Mouse (Mus musculus) heart, postnatal 0 days (tissue): ENCODE results near the gene Galnt14. TPM values are rescaled to one million over a fixed set of nuclear protein-coding genes. Genes with fewer than 3 reads are reported as not detected.

ENCODE experiments used
- ATAC-seq: fragments of 200-750 bp; cut with Nextera tagmentation; 2 replicates; pipeline ENCODE4 v1.8.0; 2017; ENCODE audit warnings: low read depth, moderate number of reproducible peaks, moderate library complexity; ENCODE audit not compliant: insufficient read depth
- DNase-seq: peaks from one replicate; pipeline ENCODE4 v3.0.0-alpha.2; 2016; ENCODE audit warnings: low spot score
- H3K27ac ChIP-seq: fragments of 300-500 bp; sonication (generic); 2 replicates; pipeline ENCODE4 v1.5.1; 2014; ENCODE audit warnings: low read depth, mild to moderate bottlenecking
- H3K27me3 ChIP-seq: fragments of 300-500 bp; sonication (generic); 2 replicates; pipeline ENCODE4 v1.6.1; 2014; ENCODE audit warnings: low read length, mixed read lengths; ENCODE audit not compliant: control insufficient read depth, insufficient read depth
- H3K36me3 ChIP-seq: fragments of 300-500 bp; sonication (generic); replicated peaks from 2 replicates; pipeline ENCODE4 v1.6.1; 2014; ENCODE audit warnings: low read length, mixed read lengths; ENCODE audit not compliant: control insufficient read depth, insufficient read depth
- H3K4me1 ChIP-seq: fragments of 300-500 bp; sonication (generic); 2 replicates; pipeline ENCODE4 v1.6.1; 2014; ENCODE audit warnings: antibody characterized with exemption; ENCODE audit not compliant: control insufficient read depth, insufficient read depth
- H3K4me2 ChIP-seq: fragments of 300-500 bp; sonication (generic); 2 replicates; pipeline ENCODE4 v1.6.1; 2014; ENCODE audit warnings: low read depth, mild to moderate bottlenecking, low read length, moderate library complexity
- H3K4me3 ChIP-seq: fragments of 300-500 bp; sonication (generic); 2 replicates; pipeline ENCODE4 v1.5.1; 2014; ENCODE audit warnings: low read depth, low read length
- H3K9ac ChIP-seq: fragments of 300-500 bp; sonication (generic); replicated peaks from 2 replicates; pipeline ENCODE4 v1.6.1; 2014; ENCODE audit warnings: low read depth, low read length, mixed read lengths
- H3K9me3 ChIP-seq: fragments of 300-500 bp; sonication (generic); replicated peaks from 2 replicates; pipeline ENCODE4 v1.6.1; 2016; ENCODE audit warnings: low read length; ENCODE audit not compliant: control insufficient read depth
- CTCF ChIP-seq: IDR thresholded peaks from 2 replicates; pipeline ENCODE4 v1.5.1; 2016; ENCODE audit warnings: antibody characterized with exemption, control low read depth, low read depth
- EP300 ChIP-seq: IDR thresholded peaks from 2 replicates; pipeline ENCODE4 v1.6.1; 2016; ENCODE audit warnings: antibody characterized with exemption, low read depth
- WGBS: fragments of 180-500 bp; shearing (Covaris S2); extraction: QIAGEN DNeasy Blood & Tissue Kit; methylation state at CpG from one replicate; pipeline ENCODE4 v1.1.7; 2014; 5-methylcytosine and 5-hydroxymethylcytosine counted together
- polyA plus RNA-seq: library from polyadenylated mRNA; unstranded; fragments of >200 nt; fragmentation: Nextera tagmentation; extraction: Ambion mirVana; gene quantifications from 2 replicates; pipeline ENCODE4 v1.2.1, GENCODE M21; 2015
- total RNA-seq: library from RNA; depleted of rRNA; stranded (reverse); fragments of >200 nt; gene quantifications from 2 replicates; pipeline ENCODE4 v1.2.3, GENCODE M21; 2014; ENCODE audit warnings: low replicate concordance

The Galnt14 gene
- total and polyA plus RNA-seq, 2 experiments from 2014 or later: 0.14 TPM; not detected in 1

DNA sequence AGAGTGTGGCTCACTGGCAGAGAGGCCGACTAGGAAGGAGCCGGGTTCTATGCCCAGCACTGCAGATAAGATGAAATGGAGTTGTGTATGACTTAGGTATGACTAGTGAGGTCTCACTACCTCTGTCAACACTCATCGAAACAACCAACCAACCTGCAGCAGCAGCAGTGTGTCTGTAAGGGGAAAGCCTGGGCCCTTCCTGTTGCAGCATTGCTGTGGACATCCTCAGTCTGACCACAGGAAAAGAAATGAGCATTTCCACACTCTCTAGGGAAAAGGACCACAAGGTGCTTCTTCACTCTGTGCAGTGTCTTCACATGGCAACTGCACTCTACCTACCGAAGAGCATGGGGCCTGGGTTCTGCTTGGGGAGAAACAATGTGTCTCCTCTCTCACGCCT is 73.3 kb downstream of the Galnt14 start:
- no peaks in the 10 kb centered on the region for H3K27me3 ChIP-seq
- no peak overlapping the region for H3K27ac ChIP-seq
- no peaks in the 10 kb centered on the region for H3K36me3 ChIP-seq
- H3K4me3 ChIP-seq: no peak overlapping the region
- TF ChIP-seq CTCF: no peak
- no peak for TF ChIP-seq EP300
- H3K9ac ChIP-seq: no peak overlapping the region
- no peak for ATAC-seq
- no peak for DNase-seq
- H3K9me3 ChIP-seq: no peaks in the 10 kb centered on the region
- H3K4me2 ChIP-seq: no peak overlapping the region
- H3K4me1 ChIP-seq: no peaks in the 10 kb centered on the region
- 82% methylated on average over 5 of the region's 5 CpGs for WGBS

DNA sequence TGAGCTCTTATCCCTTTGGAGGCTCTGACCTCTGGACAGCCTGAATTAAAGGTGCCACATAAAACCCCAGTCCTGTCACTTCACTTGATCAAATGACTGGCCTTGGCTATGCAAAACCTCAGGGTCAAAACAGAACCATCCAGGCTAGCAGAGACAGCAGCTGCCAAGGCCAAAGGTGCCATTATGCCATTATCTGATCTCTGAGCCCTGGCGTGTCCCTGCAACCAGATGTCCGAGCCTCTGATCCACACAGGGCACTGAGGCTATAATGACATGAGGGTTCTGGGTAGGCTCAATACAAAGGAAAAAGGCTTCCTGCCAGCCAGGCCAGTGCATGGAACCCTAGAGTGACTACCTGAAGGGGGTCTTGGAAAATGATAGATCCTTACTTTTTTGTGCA is 75.4 kb downstream of the Galnt14 start:
- H3K27me3 ChIP-seq: no peaks in the 10 kb centered on the region
- ATAC-seq (no peak), DNase-seq (no peak)
- no peaks in the 10 kb centered on the region for H3K9me3 ChIP-seq
- H3K4me3 ChIP-seq: no peak overlapping the region
- H3K4me2 ChIP-seq: no peak overlapping the region
- H3K4me1 ChIP-seq: no peaks in the 10 kb centered on the region
- H3K27ac ChIP-seq: no peak overlapping the region
- 84% methylated on average over 2 of the region's 2 CpGs for WGBS
- H3K9ac ChIP-seq: no peak overlapping the region
- no peaks in the 10 kb centered on the region for H3K36me3 ChIP-seq
- TF ChIP-seq CTCF: no peak
- TF ChIP-seq EP300: no peak

DNA sequence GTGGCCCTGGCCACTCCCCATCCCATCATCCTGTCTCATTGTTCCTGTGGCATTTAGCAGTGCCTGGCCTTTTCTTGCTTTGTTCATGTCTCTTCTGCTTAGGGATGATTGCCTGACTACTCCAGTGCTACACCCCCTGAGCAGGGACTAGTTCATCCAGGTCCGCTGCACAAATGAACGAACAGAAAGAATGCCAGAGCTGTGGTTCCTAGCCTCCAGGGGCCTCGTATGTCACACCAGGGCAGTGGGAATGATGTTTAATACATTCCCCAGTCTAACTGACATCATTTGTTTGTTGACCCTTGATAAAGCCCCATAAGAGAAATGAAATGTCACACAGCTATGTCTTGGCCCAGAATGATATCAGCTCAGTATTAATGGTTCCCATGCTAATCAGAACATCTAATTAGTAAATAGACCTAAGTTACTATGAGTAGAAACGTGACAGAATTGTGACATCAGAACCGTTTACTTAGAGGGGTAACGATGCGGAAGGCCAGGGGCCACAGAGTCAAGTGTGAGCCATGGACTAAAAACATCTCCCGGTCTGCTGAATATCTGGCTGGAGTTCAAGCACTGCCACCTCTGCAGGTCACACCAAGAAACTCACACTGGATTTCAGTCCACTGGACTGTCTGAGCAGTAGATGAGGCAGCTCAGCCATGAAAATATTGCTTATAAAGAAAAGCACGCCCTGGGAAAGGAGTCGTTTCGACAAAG is 76.1 kb downstream of the Galnt14 start:
- H3K9ac ChIP-seq: no peak overlapping the region
- no peaks in the 10 kb centered on the region for H3K9me3 ChIP-seq
- no peak overlapping the region for H3K4me3 ChIP-seq
- no peak for DNase-seq
- no peaks in the 10 kb centered on the region for H3K36me3 ChIP-seq
- H3K27me3 ChIP-seq: no peaks in the 10 kb centered on the region
- H3K4me1 ChIP-seq: no peaks in the 10 kb centered on the region
- no peak for ATAC-seq
- H3K4me2 ChIP-seq: no peak overlapping the region
- WGBS: 73% methylated on average over 11 of the region's 11 CpGs
- no peak for TF ChIP-seq CTCF
- no peak for TF ChIP-seq EP300
- H3K27ac ChIP-seq: no peak overlapping the region

DNA sequence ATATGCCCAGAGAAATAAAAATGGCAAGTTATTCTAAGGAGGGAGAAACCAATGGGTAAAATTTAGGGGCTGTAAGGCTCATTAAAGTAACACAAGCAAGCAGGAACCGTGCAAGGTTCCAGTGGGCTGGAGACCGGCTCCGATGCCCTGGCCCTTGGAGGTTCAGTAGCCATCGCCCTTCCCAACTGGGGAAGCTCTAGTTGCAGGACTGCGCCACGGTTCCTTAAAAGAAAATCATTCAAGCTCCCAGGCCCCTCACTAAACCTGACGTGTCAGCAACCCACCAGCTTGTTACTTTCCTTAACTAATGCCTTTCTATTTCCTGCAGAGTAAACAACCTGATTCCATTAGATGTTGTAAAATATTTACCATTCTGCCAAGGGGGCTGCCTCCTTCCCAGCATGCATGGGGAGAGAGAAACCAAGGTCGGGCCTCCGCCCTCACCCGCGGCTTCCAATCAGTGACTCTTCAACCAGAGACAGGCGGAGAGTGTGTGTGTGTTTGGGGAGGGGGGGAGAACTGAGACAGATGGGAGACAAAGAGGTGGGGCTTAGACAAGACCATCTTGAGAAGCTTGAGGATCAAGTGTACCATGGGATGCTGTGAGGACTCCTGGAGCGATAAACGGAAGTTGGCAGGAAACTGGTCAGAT is 81.9 kb downstream of the Galnt14 start:
- no peaks in the 10 kb centered on the region for H3K36me3 ChIP-seq
- 84% methylated on average over 14 of the region's 14 CpGs for WGBS
- TF ChIP-seq CTCF: no peak
- TF ChIP-seq EP300: no peak
- H3K9me3 ChIP-seq: no peaks in the 10 kb centered on the region
- no peak for DNase-seq
- H3K4me1 ChIP-seq: no peaks in the 10 kb centered on the region
- no peak overlapping the region for H3K4me2 ChIP-seq
- no peak overlapping the region for H3K27ac ChIP-seq
- H3K4me3 ChIP-seq: no peak overlapping the region
- no peak overlapping the region for H3K9ac ChIP-seq
- no peaks in the 10 kb centered on the region for H3K27me3 ChIP-seq
- no peak for ATAC-seq

DNA sequence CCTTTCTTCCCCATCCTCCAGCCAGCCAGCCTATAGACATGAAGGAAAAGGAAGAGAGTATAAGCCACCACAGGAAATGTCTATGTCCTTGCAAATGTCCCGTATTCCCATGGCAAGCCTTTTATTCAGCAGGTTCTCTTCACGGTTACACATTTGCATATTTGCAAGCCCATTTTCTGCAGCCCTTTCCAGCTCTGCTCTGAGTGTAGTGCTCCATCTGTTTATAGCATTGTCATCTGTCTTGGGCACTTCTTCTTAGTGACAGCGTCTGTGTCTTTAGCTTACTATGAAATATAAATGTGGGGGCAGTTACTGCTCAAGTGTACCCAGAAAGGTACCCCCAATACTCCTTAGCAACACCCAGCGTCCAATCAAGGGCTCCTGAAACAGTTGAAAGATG is 83.3 kb downstream of the Galnt14 start:
- Histone ChIP-seq H3K36me3 (no peaks in the 10 kb centered on the region), H3K4me3 (no peak overlapping the region), H3K4me1 (no peaks in the 10 kb centered on the region), H3K9me3 (no peaks in the 10 kb centered on the region), H3K27me3 (no peaks in the 10 kb centered on the region), H3K27ac (no peak overlapping the region), H3K4me2 (no peak overlapping the region), H3K9ac (no peak overlapping the region)
- ATAC-seq (no peak), DNase-seq (no peak)
- TF ChIP-seq EP300 (no peak), CTCF (no peak)
- 65% methylated on average over 4 of the region's 4 CpGs for WGBS
